Mouse (Mus musculus) gastrocnemius, postnatal 14 days (tissue): ENCODE measurements around the gene Lima1. TPM values are rescaled to one million over a fixed set of nuclear protein-coding genes. Genes with fewer than 3 reads are reported as not detected.

Experiments used
- DNase-seq: peaks from one replicate; pipeline ENCODE4 v3.0.0; 2021; ENCODE audit warnings: mixed read lengths
- intact Hi-C: fragments of 180-260 bp; cut with DNase I; formaldehyde crosslinking; loops from one replicate; pipeline ENCODE4 v1.15.1; 2025; ENCODE audit warnings: low total_unique reads
- total RNA-seq, 2 experiments: library from RNA; stranded (reverse); gene quantifications; 2 replicates each; pipeline ENCODE4 v1.2.3; 2021

Gene Lima1
- total RNA-seq, 2 experiments from 2014 or later: 16.8 to 23.0 TPM

DNA sequence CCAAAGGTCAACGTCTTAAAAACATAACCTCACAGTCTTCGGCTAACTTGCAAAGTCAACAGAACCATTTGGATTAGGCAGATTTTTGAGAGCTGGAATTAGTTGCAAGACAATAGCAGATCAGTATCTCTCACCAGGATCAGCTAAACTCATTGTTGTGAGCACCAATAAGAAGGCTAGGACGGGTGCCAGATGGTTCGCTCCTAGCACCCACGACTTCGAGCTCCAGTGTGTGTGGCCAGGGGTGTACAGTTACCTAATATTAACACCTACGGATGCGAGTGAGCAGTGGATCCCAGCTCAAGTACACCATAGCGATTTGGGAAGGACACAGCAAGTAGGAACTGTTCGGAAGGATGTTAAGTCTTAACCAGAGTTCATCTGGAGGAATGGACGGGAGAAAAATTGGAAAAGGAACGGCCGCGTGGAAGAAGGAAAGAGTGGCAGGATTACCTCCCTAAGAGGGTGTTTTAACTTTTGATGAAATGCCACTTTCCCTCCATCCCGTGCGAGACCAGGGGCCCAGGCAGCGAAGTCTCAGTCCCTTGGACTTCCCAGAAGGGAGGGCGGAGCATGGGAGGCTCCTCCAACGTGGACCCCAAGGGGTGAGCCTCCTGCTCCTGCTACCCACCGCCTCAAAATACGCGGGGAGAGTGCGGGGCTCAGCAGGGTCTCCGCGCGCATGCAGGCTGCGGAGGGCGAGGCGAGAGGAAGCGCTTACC is 483 bp downstream of the Lima1 start:
- intact Hi-C loops: no loop called here
- peak; percentile 15 for DNase-seq

DNA sequence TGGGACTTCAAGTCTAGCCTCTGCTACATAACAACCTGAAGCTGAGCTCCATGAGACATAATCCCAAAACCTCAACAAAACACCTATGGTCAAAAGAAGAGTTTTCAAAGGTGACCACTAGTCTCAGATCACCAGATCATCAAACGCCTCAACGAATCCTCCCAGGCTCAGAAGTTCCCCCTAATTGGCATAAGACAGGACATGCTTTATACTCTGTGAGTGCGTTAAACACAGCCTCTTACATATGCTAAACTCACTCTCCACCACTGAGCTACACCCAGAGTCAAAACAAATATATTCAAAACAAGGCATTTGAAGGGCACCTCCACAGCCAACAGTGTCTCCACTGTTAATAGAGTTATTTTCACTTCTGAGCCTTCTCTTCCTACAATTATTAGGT is 2.7 kb downstream of the Lima1 start:
- intact Hi-C loops: no loop called here

DNA sequence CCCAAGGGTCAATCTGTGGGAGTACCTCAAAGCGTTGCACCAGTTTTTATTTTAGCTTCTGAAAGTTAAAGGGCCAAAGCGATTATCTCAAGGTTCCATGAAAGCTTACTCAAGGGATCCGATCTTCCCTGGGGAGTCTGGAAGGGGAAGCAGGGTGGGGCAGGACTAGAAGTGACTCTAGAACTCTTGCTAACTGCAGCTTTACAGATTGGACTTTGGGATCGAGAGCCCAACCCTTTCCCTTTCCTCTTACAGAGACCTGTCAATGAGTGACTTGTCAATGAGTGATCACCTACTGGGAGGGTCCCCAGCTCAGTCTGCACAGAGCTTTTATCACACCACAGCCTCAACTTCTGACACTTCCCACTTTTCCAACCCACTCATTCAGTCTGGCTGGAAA is 7.6 kb downstream of the Lima1 start:
- DNase-seq: no peak
- intact Hi-C loops: no loop called here

More for the DNA sequence above, 2.7 kb downstream of the Lima1 start:
- DNase-seq: no peak

DNA sequence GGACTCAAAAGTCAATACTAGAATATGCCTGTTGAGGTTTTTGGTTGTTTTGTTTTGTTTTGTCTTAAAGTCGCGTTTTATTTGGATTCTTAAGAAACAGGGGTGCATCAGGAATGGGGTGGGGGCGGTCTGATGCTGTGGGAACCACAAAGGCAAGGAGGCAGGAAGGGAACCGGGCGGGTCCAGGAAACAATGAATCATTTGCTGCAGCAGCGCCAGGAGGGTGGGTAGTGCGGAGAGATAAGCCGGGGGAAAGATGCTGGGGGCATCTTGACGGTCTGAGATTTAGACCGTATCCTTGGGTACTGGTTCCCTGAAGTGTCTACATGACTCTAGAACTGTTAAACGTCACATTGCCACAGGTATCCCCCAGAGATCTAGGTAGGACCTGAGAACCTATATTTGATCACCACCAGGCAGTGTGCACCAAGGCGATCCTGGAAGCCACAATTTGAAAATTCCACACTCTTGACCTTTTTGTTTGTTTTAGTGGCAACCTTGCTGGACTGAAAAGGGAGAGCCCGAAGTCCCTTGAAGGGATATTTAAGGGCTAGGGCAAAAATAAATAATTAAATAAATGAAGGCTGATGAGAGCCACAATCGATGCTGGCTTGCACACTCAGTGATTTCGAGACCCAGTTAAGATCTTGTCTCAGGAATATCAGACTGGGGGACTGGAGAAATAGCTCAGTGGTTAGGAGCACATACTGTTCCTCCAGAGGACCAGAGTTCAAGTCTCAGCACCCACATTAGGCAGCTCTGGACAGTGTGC is 8.6 kb downstream of the Lima1 start:
- peak; percentile 19 for DNase-seq

DNA sequence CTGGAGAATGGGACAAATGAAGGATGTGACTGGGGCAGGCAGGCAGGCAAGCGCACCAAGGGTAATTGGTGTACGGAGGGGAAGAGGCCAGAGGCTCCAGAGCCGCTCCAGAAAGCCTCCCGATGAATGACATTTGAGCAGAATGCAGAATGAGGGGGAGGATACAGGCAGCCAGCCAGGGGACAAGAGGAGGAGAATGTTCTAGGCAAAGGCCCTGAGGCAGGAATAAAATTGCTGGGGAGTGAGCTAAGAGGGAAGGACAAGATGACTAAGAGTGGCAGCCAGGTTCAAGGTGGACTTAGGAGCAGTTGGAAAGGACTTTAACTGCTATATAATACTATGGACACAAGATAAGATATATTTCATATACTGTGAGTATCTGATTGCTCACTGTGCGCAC is 9.3 kb downstream of the Lima1 start:
- intact Hi-C loops: no loop called here
- DNase-seq: peak; percentile 15

More for the DNA sequence above, 8.6 kb downstream of the Lima1 start:
- intact Hi-C loops: no loop called here

DNA sequence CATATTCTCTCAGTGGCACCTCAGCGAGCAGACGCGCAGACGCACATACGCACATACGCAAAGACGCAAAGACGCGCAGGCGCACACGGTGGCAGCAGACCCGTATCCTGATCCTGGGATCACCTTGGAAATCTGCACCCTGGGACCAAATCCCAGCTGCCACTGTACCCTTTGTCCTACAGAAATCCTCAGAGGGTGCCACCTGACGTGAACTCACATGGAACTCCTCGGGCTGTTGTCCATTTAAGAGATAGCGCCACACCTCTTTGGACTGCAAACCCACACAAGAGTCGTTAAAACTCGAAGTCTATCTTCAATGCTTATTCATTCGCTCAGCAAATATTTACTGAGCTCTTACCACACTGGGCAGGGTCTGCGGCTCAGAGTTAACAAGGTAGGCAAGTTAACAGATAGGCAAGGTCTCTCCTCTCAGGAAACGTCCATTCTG is 9.7 kb downstream of the Lima1 start:
- intact Hi-C loops: no loop called here
- no peak for DNase-seq

DNA sequence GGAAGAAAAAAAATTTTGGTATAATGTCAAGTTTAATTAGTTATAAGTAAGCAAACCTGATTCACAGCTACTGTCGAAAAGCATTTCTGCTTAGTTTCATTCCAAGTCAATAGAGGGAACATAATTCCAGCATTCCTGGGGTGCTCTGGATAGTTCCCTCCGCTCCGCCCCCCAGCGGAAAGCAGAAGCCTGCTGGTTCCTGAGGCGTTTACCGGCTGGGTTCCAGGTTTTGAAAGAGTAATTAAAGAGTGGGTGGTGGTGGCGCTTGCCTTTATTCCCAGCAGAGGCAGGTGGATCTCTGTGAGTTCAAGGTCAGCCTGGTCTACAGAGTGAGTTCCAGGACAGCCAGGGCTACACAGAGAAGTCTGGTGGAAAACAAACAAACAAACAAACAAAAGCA is 10.2 kb downstream of the Lima1 start:
- DNase-seq: no peak
- intact Hi-C loops: no loop called here

DNA sequence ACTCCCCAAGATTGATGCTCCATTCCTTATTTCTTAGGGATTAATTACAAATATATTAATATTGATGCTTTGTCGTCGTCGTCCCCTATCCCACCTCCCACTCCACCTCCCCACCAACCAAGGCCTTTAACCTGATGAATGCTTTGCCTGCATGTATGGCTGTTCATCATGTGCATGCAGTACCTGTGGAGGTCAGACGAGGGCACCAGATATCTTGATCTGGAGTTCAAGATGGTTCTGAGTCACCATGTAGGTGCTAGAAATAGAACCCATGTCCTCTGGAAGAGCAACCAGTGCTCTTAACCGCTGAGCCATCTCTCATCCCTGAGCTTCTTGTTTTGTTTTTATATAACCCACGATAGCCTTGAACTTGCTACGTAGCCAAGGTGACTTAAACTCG is 11.5 kb downstream of the Lima1 start:
- intact Hi-C loops: no loop called here
- no peak for DNase-seq

DNA sequence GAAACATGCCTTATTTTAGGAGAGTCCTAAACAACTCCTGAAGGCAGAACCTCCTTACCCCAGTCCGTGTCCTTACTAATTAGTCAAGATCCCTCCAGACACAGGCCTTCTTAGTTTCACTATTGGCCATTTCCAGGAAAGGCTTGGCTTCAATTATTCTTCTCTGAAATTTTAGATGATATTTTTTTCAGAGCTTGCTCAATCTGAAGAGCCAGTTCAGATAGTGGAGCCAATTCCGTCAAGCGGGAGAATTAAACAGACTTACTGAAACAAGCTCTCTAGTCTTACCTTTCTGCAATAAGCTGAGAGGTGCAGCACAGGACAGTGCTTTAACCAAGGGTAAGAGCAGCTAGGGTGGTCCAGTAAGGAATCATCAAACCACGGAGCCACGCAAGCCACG is 11.9 kb downstream of the Lima1 start:
- intact Hi-C loops: no loop called here
- DNase-seq: no peak

DNA sequence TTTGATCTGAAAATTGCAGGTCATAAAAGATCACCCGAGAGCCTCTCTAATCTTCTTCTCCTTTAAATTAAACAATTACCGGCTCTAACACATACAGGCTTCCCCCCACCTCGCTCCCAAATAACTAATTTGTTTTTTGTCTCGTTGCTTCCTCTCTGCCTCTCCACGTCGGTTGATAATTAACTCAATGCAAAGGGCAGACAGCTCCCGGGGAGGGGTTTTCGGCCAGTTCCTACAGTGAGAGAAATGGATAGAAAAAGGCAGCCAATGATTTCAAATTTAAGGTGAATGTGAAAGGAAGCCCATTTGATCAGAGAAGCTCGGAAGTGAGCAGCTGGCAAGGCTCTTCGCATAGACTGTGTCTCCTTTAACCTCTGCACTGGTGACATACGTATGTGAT is 12.8 kb downstream of the Lima1 start:
- no peak for DNase-seq
- intact Hi-C loops: no loop called here

DNA sequence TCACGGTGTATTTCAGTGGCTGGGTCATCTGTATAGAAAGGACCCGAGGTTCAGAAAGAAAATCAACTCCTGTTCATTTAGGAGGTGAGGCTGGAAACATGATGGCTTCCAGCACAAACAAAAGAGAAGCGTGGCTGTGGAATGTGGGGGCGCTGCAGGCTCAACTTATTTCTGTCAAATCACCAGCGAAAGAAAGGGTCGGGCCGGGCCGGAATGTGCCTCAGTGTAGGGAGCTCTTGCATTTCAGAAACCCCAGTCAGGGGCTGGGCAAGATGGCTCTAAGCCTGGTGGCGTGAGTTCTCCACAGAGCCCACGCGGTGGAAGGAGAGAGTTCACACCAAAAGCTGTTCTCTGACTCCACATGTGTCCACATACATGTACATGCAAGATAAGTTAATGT is 13.3 kb downstream of the Lima1 start:
- intact Hi-C loops: no loop called here

DNA sequence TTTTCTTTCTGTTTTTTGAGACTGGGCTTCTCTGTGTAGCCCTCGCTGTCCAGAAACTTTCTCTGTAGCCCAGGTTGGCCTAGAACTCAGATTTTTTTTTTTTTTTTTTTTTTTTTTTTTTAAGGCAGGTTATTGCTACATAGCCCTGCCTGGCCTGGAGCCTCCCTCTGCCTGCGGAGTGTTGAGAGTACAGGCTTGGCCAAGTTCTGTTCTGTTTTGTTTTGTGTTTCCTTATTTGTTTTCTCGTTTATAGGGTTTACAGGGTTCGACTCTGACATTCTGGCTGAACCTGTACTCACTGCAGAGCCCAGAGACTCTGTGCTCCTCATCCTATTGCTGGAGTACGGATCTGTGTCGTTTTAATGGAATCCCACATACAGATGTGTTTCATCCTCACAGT is 13.7 kb downstream of the Lima1 start:
- no peak for DNase-seq
- intact Hi-C loops: no loop called here

More for the DNA sequence above, 13.3 kb downstream of the Lima1 start:
- no peak for DNase-seq

DNA sequence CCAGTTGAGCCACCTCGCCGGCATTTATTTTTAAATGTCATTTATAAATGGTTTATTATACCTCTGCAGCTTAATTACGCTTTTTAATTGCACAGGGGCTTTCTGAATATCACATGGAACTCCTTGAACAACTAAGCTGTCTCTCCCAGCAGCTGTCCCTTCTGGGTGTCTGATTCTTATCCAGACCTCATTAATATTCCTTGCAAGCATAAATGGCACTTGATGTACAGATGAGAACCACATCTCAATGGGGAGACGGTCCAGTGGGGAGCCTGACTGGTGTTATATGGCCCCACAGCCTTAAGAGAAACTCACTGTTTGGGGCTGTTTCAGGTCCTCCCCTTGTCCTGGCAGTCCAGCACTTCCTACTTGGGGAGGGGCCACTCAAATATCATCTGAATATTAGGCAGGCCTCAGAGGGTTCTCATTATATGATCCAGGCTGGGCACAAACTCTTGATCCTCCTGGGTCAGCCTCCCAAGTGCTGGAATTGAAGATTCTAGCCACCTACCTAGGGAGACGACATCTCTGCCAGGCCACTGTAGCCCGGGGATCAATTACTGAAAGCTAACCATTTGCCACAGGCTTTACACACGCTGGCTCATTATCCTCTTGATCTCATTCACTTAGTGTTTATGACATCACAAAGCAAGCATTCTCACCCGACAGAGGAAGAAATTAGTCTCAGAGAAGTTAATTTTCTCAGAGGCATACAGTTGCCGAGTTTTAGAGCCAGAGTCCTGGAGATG is 15.4 kb downstream of the Lima1 start:
- intact Hi-C loops: no loop called here
- DNase-seq: no peak

DNA sequence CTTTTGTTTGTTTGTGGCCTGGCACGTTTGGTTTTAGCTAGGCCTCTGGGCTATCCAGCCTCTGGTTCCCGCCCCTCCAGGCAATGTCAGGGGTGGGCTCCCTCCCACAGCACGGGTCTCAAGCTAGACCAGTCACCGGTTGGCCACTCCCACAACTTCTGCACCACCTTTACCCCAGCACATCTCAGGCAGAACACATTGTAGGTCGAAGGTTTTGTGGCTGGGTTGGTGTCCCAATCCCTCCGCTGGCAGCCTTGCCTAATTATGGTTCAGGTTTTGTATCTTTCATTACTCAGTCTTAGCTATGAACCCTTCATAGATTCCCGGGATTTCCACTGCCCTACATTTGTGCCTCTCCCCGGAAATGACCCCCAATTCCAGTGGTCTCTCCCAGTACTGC is 17.8 kb downstream of the Lima1 start:
- no peak for DNase-seq
- intact Hi-C loops: no loop called here

DNA sequence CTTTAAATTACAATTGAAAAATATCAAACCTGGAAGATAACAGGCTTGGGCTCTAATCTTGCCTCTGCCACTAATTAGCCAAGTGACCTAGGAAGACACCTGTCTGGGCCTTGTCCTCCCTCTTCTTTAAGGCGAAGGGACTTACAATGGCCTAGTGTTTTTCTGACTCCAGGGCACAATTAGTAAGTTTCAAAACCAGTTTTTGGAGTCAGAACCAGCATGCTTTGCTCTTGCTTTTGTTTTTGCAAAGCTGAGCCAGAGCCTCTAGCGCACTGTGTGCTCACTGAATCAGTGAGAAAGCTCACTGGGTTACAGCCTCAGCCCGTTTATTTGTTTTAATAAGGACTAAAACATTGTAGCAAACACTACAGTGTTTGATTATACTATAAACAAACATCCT is 20.1 kb downstream of the Lima1 start:
- DNase-seq: no peak
- intact Hi-C loops: no loop called here

DNA sequence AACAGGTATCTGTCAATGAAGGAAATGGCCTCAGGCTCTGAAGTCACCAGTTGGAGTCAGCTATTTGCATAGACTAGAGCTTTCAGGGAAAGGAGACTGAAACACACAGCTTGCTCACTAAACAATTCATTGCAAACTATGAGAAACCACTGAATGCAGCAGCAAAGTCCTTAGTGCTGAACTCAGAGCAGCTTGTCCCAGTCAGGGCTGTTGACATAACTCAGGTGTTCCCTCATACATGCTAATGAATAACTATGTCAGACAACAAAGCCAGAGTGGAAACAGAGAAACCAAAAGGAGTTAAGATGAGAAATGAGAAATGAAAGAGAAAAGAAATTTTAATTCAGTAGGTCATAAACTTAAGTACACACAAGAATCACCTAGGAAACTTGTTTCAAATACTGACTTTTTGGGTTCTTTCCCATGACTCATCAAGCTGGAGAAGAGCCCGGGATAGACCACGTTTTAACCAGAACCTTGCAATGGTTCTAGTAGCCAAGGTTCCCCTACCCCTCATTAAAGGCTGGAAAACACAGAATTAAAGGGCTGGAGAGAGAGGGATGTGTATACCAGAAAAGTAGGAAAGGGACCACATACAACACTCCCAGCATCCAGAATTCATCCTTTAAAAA is 22.5 kb downstream of the Lima1 start:
- intact Hi-C loops: no loop called here
- no peak for DNase-seq

DNA sequence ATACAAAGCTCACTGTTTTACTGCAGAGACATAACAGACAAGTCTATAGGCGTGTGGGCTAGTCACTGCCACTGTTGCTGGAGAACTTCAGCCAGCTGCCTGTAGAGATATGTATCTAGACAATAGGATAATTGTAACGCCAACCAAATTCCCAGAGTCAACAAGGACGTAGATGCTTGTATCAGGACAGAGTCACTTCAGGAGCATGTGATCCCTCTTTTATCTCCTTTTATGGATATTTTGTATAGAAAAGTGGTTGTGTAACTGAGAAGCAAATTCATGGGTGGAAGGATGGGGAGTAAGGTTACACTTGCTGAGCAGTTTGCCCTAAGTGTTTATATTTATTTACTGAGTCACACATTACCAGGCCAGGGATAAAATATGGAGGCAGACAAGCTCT is 25.0 kb downstream of the Lima1 start:
- DNase-seq: no peak
- intact Hi-C loops: no loop called here

DNA sequence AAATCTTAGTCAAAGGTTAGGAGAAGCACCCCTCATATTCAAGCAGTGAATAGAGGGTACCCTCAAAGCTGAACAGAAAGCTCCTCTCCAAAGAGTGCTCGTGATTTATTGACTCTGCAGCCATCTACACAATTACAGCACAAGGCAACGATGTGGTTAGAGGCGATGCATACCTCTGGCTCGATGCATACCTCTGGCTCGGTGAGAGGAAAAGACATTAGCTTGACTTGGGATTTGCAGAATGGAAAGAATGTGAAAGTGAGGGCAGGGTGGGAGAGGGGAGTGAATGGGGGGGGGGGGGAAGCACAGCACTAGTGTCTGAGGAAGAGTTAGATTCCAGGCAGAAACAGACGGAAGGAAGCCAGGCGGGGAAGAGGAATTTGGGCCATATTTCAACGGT is 27.3 kb downstream of the Lima1 start:
- DNase-seq: no peak
- intact Hi-C loops: no loop called here

DNA sequence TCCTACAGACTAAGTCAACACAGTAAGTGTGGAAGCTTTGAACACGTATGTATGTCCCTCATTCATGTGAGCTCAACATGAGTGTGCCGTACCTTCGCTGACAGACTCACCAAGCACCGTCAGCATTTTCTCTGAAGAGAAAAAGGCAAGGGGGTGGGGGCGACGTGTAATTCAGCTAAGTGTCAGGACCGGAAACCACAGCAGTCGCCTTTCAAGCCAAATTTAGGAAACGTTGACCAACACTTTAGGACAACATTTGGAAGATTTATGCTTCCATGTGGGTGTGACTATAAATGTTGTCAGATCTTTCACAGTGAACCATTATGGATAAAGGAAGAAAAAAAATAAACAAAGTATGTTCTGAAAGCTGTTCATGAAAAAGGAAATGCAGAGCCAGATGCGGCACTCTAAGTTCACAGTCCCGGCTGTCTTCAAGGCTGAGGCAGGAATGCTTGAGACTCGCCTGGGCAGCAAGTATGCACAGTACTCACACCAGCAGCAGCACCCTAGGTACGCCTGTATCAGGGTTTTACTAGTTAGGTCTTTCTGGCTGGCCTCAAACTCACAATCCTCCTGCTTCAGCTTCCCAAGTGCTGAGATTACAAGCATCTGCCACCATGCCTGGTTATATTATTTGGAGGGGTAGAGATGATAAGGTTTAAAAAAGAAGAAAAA is 27.9 kb downstream of the Lima1 start:
- DNase-seq: no peak
- intact Hi-C loops: no loop called here

DNA sequence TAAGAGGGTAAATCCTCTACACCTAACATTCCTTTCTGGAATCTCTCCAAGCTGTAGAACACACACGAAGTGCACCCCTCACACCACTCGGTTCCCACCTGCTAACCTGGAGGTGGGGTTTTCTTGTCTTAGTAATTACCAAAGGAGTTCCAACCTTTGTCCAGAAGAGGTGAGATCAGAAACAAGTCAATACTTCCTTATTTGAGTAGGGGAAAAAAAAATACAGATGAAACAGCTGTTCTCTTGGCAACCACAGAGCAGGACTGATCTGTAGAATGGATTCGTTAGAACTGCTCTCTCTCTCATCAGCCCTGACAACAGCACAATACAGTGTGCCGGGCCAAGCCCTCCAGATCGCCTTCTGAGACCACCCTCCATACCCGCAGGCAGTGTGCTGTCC is 28.6 kb downstream of the Lima1 start:
- DNase-seq: no peak
- intact Hi-C loops: no loop called here
